ENCODE assay signal across 9 mouse cellular contexts in genomic region chr7:34131118-34131517, GRCm38 (mm10). TPM values are rescaled to one million over a fixed set of nuclear protein-coding genes. Genes with fewer than 3 reads are reported as not detected.
DNase-seq lines count a peak whose midpoint lies in the region; ATAC-seq lines count a peak whose summit lies in the region.
"Had no signal": no experiment of that assay in that cellular context is flagged by ENCODE, and none has a peak within 500 bp of the region (broad histone marks: within the 10 kb centered on the region; RNA-seq: fewer than 3 reads in every experiment).

No protein-coding gene starts in this region.

- no peak overlapping the region for H3K9ac ChIP-seq in kidney, embryonic 15.5 days
- H3K9ac ChIP-seq in embryonic facial prominence, embryonic 13.5 days: peak overlapping the region; percentile 92
- H3K9ac ChIP-seq in hindbrain, embryonic 14.5 days: peak overlapping the region; percentile 83; the same call in 1 of the 2 replicates
- H3K9ac ChIP-seq in neural tube, embryonic 13.5 days: peak overlapping the region; percentile 91; the same call in 1 of the 2 replicates

- peaks cover 29% of the 10 kb centered on the region for H3K4me1 ChIP-seq in kidney, embryonic 15.5 days
- peaks cover 30% of the 10 kb centered on the region for H3K4me1 ChIP-seq in embryonic facial prominence, embryonic 13.5 days
- H3K4me1 ChIP-seq in hindbrain, embryonic 14.5 days (replicated peaks; ENCODE audit: control insufficient read depth, insufficient read depth, low read length): peaks cover 17% of the 10 kb centered on the region
- peaks cover 20% of the 10 kb centered on the region for H3K4me1 ChIP-seq in neural tube, embryonic 13.5 days (replicated peaks)

- 55% methylated on average over 3 of the region's 3 CpGs for WGBS in kidney, embryonic 15.5 days
- WGBS in embryonic facial prominence, embryonic 13.5 days: 64% methylated on average over 3 of the region's 3 CpGs
- WGBS in hindbrain, embryonic 14.5 days: 77% methylated on average over 3 of the region's 3 CpGs
- WGBS in neural tube, embryonic 13.5 days: 76% methylated on average over 3 of the region's 3 CpGs

- H3K9me3 ChIP-seq in kidney, embryonic 15.5 days (replicated peaks): no peaks in the 10 kb centered on the region
- H3K9me3 ChIP-seq in embryonic facial prominence, embryonic 13.5 days: peaks cover 5% of the 10 kb centered on the region; the same call in 1 of the 2 replicates
- H3K9me3 ChIP-seq in hindbrain, embryonic 14.5 days (ENCODE audit: control insufficient read depth, low read length): no peaks in the 10 kb centered on the region
- H3K9me3 ChIP-seq in neural tube, embryonic 13.5 days: no peaks in the 10 kb centered on the region

- no peak for DNase-seq in kidney, adult 11 months
- no peak for DNase-seq in hindbrain, embryonic 14.5 days (ENCODE audit: low spot score)
- DNase-seq in thymus, postnatal 36 days: no peak
- no peak for DNase-seq in cerebellum, adult 9-10 months
- DNase-seq: cerebellum, postnatal 14 days had no signal

- no peak for ATAC-seq in kidney, embryonic 15.5 days (replicated peaks; ENCODE audit: low FRiP score)
- no peak for ATAC-seq in embryonic facial prominence, embryonic 13.5 days (ENCODE audit: insufficient number of reproducible peaks, insufficient read depth, low FRiP score, low TSS enrichment, low read depth)
- ATAC-seq in hindbrain, embryonic 14.5 days (ENCODE audit: low FRiP score): no peak
- no peak for ATAC-seq in neural tube, embryonic 13.5 days (ENCODE audit: low read depth)
- no peak for ATAC-seq in CD4-positive, CD25-positive, alpha-beta regulatory T cell, adult 4 months

- no peaks in the 10 kb centered on the region for H3K27me3 ChIP-seq in kidney, embryonic 15.5 days
- H3K27me3 ChIP-seq in embryonic facial prominence, embryonic 13.5 days: no peaks in the 10 kb centered on the region
- H3K27me3 ChIP-seq in hindbrain, embryonic 14.5 days (ENCODE audit: control insufficient read depth, insufficient read depth, low read length): no peaks in the 10 kb centered on the region
- H3K27me3 ChIP-seq in neural tube, embryonic 13.5 days: no peaks in the 10 kb centered on the region

- H3K4me2 ChIP-seq in kidney, embryonic 15.5 days: peak overlapping the region; percentile 73
- peak overlapping the region; percentile 57 for H3K4me2 ChIP-seq in embryonic facial prominence, embryonic 13.5 days
- peak overlapping the region; percentile 63 for H3K4me2 ChIP-seq in hindbrain, embryonic 14.5 days (replicated peaks)
- peak overlapping the region; percentile 60 for H3K4me2 ChIP-seq in neural tube, embryonic 13.5 days

- peaks cover 15% of the 10 kb centered on the region for H3K36me3 ChIP-seq in kidney, embryonic 15.5 days
- H3K36me3 ChIP-seq in embryonic facial prominence, embryonic 13.5 days: peaks cover 22% of the 10 kb centered on the region
- no peaks in the 10 kb centered on the region for H3K36me3 ChIP-seq in hindbrain, embryonic 14.5 days (replicated peaks; ENCODE audit: control insufficient read depth, insufficient read depth)
- H3K36me3 ChIP-seq in neural tube, embryonic 13.5 days: peaks cover 16% of the 10 kb centered on the region; the same call in 1 of the 2 replicates

- no peak overlapping the region for H3K27ac ChIP-seq in kidney, embryonic 15.5 days
- H3K27ac ChIP-seq in embryonic facial prominence, embryonic 13.5 days: no peak overlapping the region
- no peak overlapping the region for H3K27ac ChIP-seq in hindbrain, embryonic 14.5 days
- no peak overlapping the region for H3K27ac ChIP-seq in neural tube, embryonic 13.5 days (replicated peaks)

- H3K4me3 ChIP-seq in kidney, embryonic 15.5 days (replicated peaks): peak overlapping the region; percentile 84
- H3K4me3 ChIP-seq in embryonic facial prominence, embryonic 13.5 days: peak overlapping the region; percentile 87
- H3K4me3 ChIP-seq in hindbrain, embryonic 14.5 days (replicated peaks; ENCODE audit: low read length): peak overlapping the region; percentile 85; the same call in 1 of the 2 replicates
- H3K4me3 ChIP-seq in neural tube, embryonic 13.5 days: 0 out of 2 replicates have a peak overlapping the region, but pooled peaks have one; percentile 6

RNA-seq across cellular contexts. Expression of gene Wtip, which starts 1.9 kb away (rescaled TPM):
- polyA plus RNA-seq in kidney, embryonic 15.5 days (2015; fragmentation: Nextera tagmentation; extraction: Ambion mirVana): 6.3 and 8.2 TPM in 2 replicates
- 6.8 and 9.2 TPM in 2 replicates for polyA plus RNA-seq in embryonic facial prominence, embryonic 13.5 days (2015; fragmentation: Nextera tagmentation; extraction: Ambion mirVana)
- polyA plus RNA-seq in hindbrain, embryonic 14.5 days (2014; fragmentation: Nextera tagmentation; extraction: Ambion mirVana): 2.5 and 3.2 TPM in 2 replicates
- 3.2 and 5.2 TPM in 2 replicates for polyA plus RNA-seq in neural tube, embryonic 13.5 days (2015; fragmentation: Nextera tagmentation; extraction: Ambion mirVana)
- polyA plus RNA-seq in CD4-positive, CD25-positive, alpha-beta regulatory T cell, adult 4 months (2017; shearing (Covaris generic)): not detected

RNA-seq across cellular contexts. Expression of gene Scgb1b30, which starts 35.9 kb away (rescaled TPM):
- polyA plus RNA-seq in kidney, embryonic 15.5 days (2015; fragmentation: Nextera tagmentation; extraction: Ambion mirVana): not detected in 2 replicates
- not detected in 2 replicates for polyA plus RNA-seq in embryonic facial prominence, embryonic 13.5 days (2015; fragmentation: Nextera tagmentation; extraction: Ambion mirVana)
- polyA plus RNA-seq in hindbrain, embryonic 14.5 days (2014; fragmentation: Nextera tagmentation; extraction: Ambion mirVana): not detected in 2 replicates
- not detected in 2 replicates for polyA plus RNA-seq in neural tube, embryonic 13.5 days (2015; fragmentation: Nextera tagmentation; extraction: Ambion mirVana)
- not detected for polyA plus RNA-seq in CD4-positive, CD25-positive, alpha-beta regulatory T cell, adult 4 months (2017; shearing (Covaris generic))

RNA-seq across cellular contexts. Expression of gene Uba2, which starts 38.3 kb away (rescaled TPM):
- 221 and 223 TPM in 2 replicates for polyA plus RNA-seq in kidney, embryonic 15.5 days (2015; fragmentation: Nextera tagmentation; extraction: Ambion mirVana)
- polyA plus RNA-seq in embryonic facial prominence, embryonic 13.5 days (2015; fragmentation: Nextera tagmentation; extraction: Ambion mirVana): 226 and 239 TPM in 2 replicates
- polyA plus RNA-seq in hindbrain, embryonic 14.5 days (2014; fragmentation: Nextera tagmentation; extraction: Ambion mirVana): 164 and 177 TPM in 2 replicates
- polyA plus RNA-seq in neural tube, embryonic 13.5 days (2015; fragmentation: Nextera tagmentation; extraction: Ambion mirVana): 188 and 193 TPM in 2 replicates
- 10 to 100 TPM; 79.0 to 92.8 TPM for polyA plus RNA-seq in CD4-positive, CD25-positive, alpha-beta regulatory T cell, adult 4 months (2017; shearing (Covaris generic))

Comparison
In these comparisons a context has a peak if more than half of its experiments do, and no peak if none do; other contexts are left out.
1. H3K4me3 ChIP-seq: peak in every context shown above with its lines; median percentile 87 in embryonic facial prominence, embryonic 13.5 days; 85 in hindbrain, embryonic 14.5 days; 84 in kidney, embryonic 15.5 days; 6 in neural tube, embryonic 13.5 days.